Mouse (Mus musculus) lung, embryonic 14.5 days (tissue): ENCODE data around the gene Frmd4b. TPM values are rescaled to one million over a fixed set of nuclear protein-coding genes. Genes with fewer than 3 reads are reported as not detected.

Experiments used
- ATAC-seq: fragments of 200-750 bp; cut with Nextera tagmentation; 2 replicates; pipeline ENCODE4 v1.8.0; 2017; ENCODE audit warnings: mild to moderate bottlenecking, moderate TSS enrichment, moderate library complexity; ENCODE audit not compliant: insufficient read depth
- DNase-seq: peaks from one replicate; pipeline ENCODE4 v3.0.0-alpha.2; 2015
- H3K27ac ChIP-seq: fragments of 300-500 bp; sonication (generic); 2 replicates; pipeline ENCODE4 v1.5.1; 2014; ENCODE audit warnings: low read depth, mild to moderate bottlenecking, moderate library complexity
- H3K27me3 ChIP-seq: fragments of 300-500 bp; sonication (generic); 2 replicates; pipeline ENCODE4 v1.6.1; 2014; ENCODE audit warnings: low read length, control low read depth; ENCODE audit not compliant: insufficient read depth
- H3K36me3 ChIP-seq: fragments of 300-500 bp; sonication (generic); 2 replicates; pipeline ENCODE4 v1.6.1; 2014; ENCODE audit warnings: control low read depth; ENCODE audit not compliant: insufficient read depth
- H3K4me1 ChIP-seq: fragments of 300-500 bp; sonication (generic); 2 replicates; pipeline ENCODE4 v1.6.1; 2014; ENCODE audit warnings: antibody characterized with exemption, control low read depth; ENCODE audit not compliant: insufficient read depth
- H3K4me2 ChIP-seq: fragments of 300-500 bp; sonication (generic); 2 replicates; pipeline ENCODE4 v1.6.1; 2014; ENCODE audit warnings: mild to moderate bottlenecking
- H3K4me3 ChIP-seq: fragments of 300-500 bp; sonication (generic); 2 replicates; pipeline ENCODE4 v1.5.1; 2014; ENCODE audit warnings: low read depth, low read length
- H3K9ac ChIP-seq: fragments of 300-500 bp; sonication (generic); 2 replicates; pipeline ENCODE4 v1.6.1; 2014
- H3K9me3 ChIP-seq: fragments of 300-500 bp; sonication (generic); 2 replicates; pipeline ENCODE4 v1.6.1; 2016; ENCODE audit warnings: low read depth, low read length, control low read depth
- CTCF ChIP-seq: IDR thresholded peaks from 2 replicates; pipeline ENCODE4 v1.5.1; 2016; ENCODE audit warnings: antibody characterized with exemption, low read depth
- WGBS: fragments of 180-500 bp; shearing (Covaris S2); extraction: QIAGEN DNeasy Blood & Tissue Kit; methylation state at CpG from one replicate; pipeline ENCODE4 v1.1.7; 2014; 5-methylcytosine and 5-hydroxymethylcytosine counted together
- polyA plus RNA-seq: library from polyadenylated mRNA; unstranded; fragments of >200 nt; fragmentation: Nextera tagmentation; extraction: Ambion mirVana; gene quantifications from 2 replicates; pipeline ENCODE4 v1.2.1, GENCODE M21; 2014

Gene Frmd4b
- polyA plus RNA-seq, 1 experiment from 2014 or later: 20.8 TPM

GRCm38 (mm10) chr6:97580479-97581030 is 36.8 kb downstream of the Frmd4b start:
- peak; percentile 70 for ATAC-seq
- 55% methylated on average over 2 of the region's 2 CpGs for WGBS
- Histone ChIP-seq H3K27ac (no peak overlapping the region), H3K4me2 (no peak overlapping the region), H3K27me3 (no peaks in the 10 kb centered on the region), H3K4me1 (peaks cover 14% of the 10 kb centered on the region; the same call in 1 of the 2 replicates), H3K9ac (no peak overlapping the region), H3K36me3 (no peaks in the 10 kb centered on the region), H3K9me3 (no peaks in the 10 kb centered on the region), H3K4me3 (no peak overlapping the region)
- peak; percentile 72 for DNase-seq
- no peak for TF ChIP-seq CTCF

GRCm38 (mm10) chr6:97579704-97580103 is 37.6 kb downstream of the Frmd4b start:
- ATAC-seq (no peak), DNase-seq (no peak)
- H3K4me1 ChIP-seq: peaks cover 14% of the 10 kb centered on the region; the same call in 1 of the 2 replicates
- TF ChIP-seq CTCF: no peak
- 79% methylated on average over 4 of the region's 4 CpGs for WGBS
- H3K27ac ChIP-seq: no peak overlapping the region
- no peak overlapping the region for H3K4me3 ChIP-seq
- no peak overlapping the region for H3K9ac ChIP-seq
- no peaks in the 10 kb centered on the region for H3K27me3 ChIP-seq
- H3K36me3 ChIP-seq: no peaks in the 10 kb centered on the region
- H3K4me2 ChIP-seq: no peak overlapping the region
- no peaks in the 10 kb centered on the region for H3K9me3 ChIP-seq

- H3K9ac ChIP-seq: no peak overlapping the region
- ATAC-seq: no peak
- TF ChIP-seq CTCF: no peak
Observed at GRCm38 (mm10) chr6:97578210-97578609, 39.1 kb downstream of the Frmd4b start.

GRCm38 (mm10) chr6:97577349-97577748 is 40.0 kb downstream of the Frmd4b start:
- Histone ChIP-seq H3K36me3 (no peaks in the 10 kb centered on the region), H3K9ac (no peak overlapping the region), H3K4me1 (peaks cover 8% of the 10 kb centered on the region; the same call in 1 of the 2 replicates), H3K9me3 (no peaks in the 10 kb centered on the region), H3K27ac (no peak overlapping the region), H3K4me2 (no peak overlapping the region), H3K27me3 (no peaks in the 10 kb centered on the region), H3K4me3 (no peak overlapping the region)
- no peak for TF ChIP-seq CTCF
- no peak for DNase-seq
- 72% methylated on average over 4 of the region's 4 CpGs for WGBS
- ATAC-seq: no peak

More at GRCm38 (mm10) chr6:97578210-97578609, 39.1 kb downstream of the Frmd4b start:
- H3K4me2 ChIP-seq: no peak overlapping the region
- H3K27ac ChIP-seq: no peak overlapping the region
- peaks cover 14% of the 10 kb centered on the region; the same call in 1 of the 2 replicates for H3K4me1 ChIP-seq
- WGBS: 85% methylated on average over 7 of the region's 7 CpGs
- no peak for DNase-seq
- no peaks in the 10 kb centered on the region for H3K9me3 ChIP-seq
- no peak overlapping the region for H3K4me3 ChIP-seq
- no peaks in the 10 kb centered on the region for H3K36me3 ChIP-seq
- no peaks in the 10 kb centered on the region for H3K27me3 ChIP-seq

- H3K27ac ChIP-seq: no peak overlapping the region
- ATAC-seq (0 out of 2 replicates have a peak, but pooled peaks have one; percentile 39), DNase-seq (peak; percentile 61)
- no peak overlapping the region for H3K4me2 ChIP-seq
- H3K9me3 ChIP-seq: no peaks in the 10 kb centered on the region
- no peak overlapping the region for H3K9ac ChIP-seq
- H3K4me3 ChIP-seq: no peak overlapping the region
- whole genome bisulfite sequencing: 40% methylated on average over 7 of the region's 7 CpGs
- H3K4me1 ChIP-seq: 0 out of 2 replicates have a peak, but pooled peaks cover 8% of the 10 kb centered on the region
- H3K36me3 ChIP-seq: no peaks in the 10 kb centered on the region
- H3K27me3 ChIP-seq: no peaks in the 10 kb centered on the region
- no peak for TF ChIP-seq CTCF
Observed at GRCm38 (mm10) chr6:97576565-97577346, 40.6 kb downstream of the Frmd4b start.

GRCm38 (mm10) chr6:97576096-97576495 is 41.2 kb downstream of the Frmd4b start:
- H3K4me1 ChIP-seq: 0 out of 2 replicates have a peak, but pooled peaks cover 5% of the 10 kb centered on the region
- no peak overlapping the region for H3K9ac ChIP-seq
- DNase-seq (no peak), ATAC-seq (no peak)
- H3K27ac ChIP-seq: no peak overlapping the region
- no peaks in the 10 kb centered on the region for H3K36me3 ChIP-seq
- no peak overlapping the region for H3K4me3 ChIP-seq
- H3K9me3 ChIP-seq: no peaks in the 10 kb centered on the region
- no peak overlapping the region for H3K4me2 ChIP-seq
- no peak for TF ChIP-seq CTCF
- no peaks in the 10 kb centered on the region for H3K27me3 ChIP-seq
- WGBS: 83% methylated on average over 7 of the region's 7 CpGs

- H3K4me3 ChIP-seq: no peak overlapping the region
- DNase-seq: no peak
- no peak overlapping the region for H3K9ac ChIP-seq
- 0 out of 2 replicates have a peak, but pooled peaks cover 3% of the 10 kb centered on the region for H3K4me1 ChIP-seq
- H3K9me3 ChIP-seq: no peaks in the 10 kb centered on the region
- H3K27ac ChIP-seq: no peak overlapping the region
- TF ChIP-seq CTCF: no peak
- H3K36me3 ChIP-seq: no peaks in the 10 kb centered on the region
- H3K4me2 ChIP-seq: no peak overlapping the region
- WGBS: 78% methylated on average over 5 of the region's 5 CpGs
- H3K27me3 ChIP-seq: no peaks in the 10 kb centered on the region
- no peak for ATAC-seq
Observed at GRCm38 (mm10) chr6:97574973-97575372, 42.4 kb downstream of the Frmd4b start.
